Mouse (Mus musculus) heart, embryonic 14.5 days (tissue): Measurements from ENCODE around the gene Tagap. TPM values are rescaled to one million over a fixed set of nuclear protein-coding genes. Genes with fewer than 3 reads are reported as not detected.

Source experiments
- ATAC-seq: fragments of 200-750 bp; cut with Nextera tagmentation; 2 replicates; pipeline ENCODE4 v1.8.0; 2017; ENCODE audit warnings: low read depth, moderate TSS enrichment; ENCODE audit not compliant: insufficient number of reproducible peaks, insufficient read depth, low FRiP score
- H3K27ac ChIP-seq, 2 experiments: fragments of 200-500 bp in 1 of 2; fragments of 300-500 bp in 1 of 2; sonication (generic) in 1 of 2; replicated peaks in 1 of 2; 2 replicates each; pipeline ENCODE4 v1.5.1; 2012 to 2014; ENCODE audit warnings: low read depth in 2 of 2, low read length in 2 of 2, control low read depth in 1 of 2, mild to moderate bottlenecking in 1 of 2, mixed read lengths in 1 of 2; ENCODE audit not compliant: control insufficient read depth in 1 of 2, insufficient read depth in 1 of 2
- H3K27me3 ChIP-seq: fragments of 300-500 bp; sonication (generic); 2 replicates; pipeline ENCODE4 v1.6.1; 2014; ENCODE audit warnings: mild to moderate bottlenecking, low read length, control low read depth; ENCODE audit not compliant: control insufficient read depth, insufficient read depth
- H3K36me3 ChIP-seq: fragments of 300-500 bp; sonication (generic); 2 replicates; pipeline ENCODE4 v1.6.1; 2014; ENCODE audit warnings: mild to moderate bottlenecking, control low read depth, low read length, mixed read lengths; ENCODE audit not compliant: control insufficient read depth, insufficient read depth
- H3K4me1 ChIP-seq, 2 experiments: fragments of 200-500 bp in 1 of 2; fragments of 300-500 bp in 1 of 2; sonication (generic) in 1 of 2; 2 replicates each; pipeline ENCODE4 v1.6.1; 2012 to 2014; ENCODE audit warnings: low read length in 2 of 2, control low read depth in 1 of 2, mixed read lengths in 1 of 2; ENCODE audit not compliant: control insufficient read depth in 2 of 2, insufficient read depth in 2 of 2
- H3K4me2 ChIP-seq: fragments of 300-500 bp; sonication (generic); 2 replicates; pipeline ENCODE4 v1.6.1; 2014; ENCODE audit warnings: mild to moderate bottlenecking, low read length
- H3K4me3 ChIP-seq, 2 experiments: fragments of 200-500 bp in 1 of 2; fragments of 300-500 bp in 1 of 2; sonication (generic) in 1 of 2; 2 replicates each; pipeline ENCODE4 v1.5.1; 2012 to 2014; ENCODE audit warnings: low read length in 2 of 2, mild to moderate bottlenecking in 2 of 2, control low read depth in 1 of 2, low read depth in 1 of 2, moderate library complexity in 1 of 2; ENCODE audit not compliant: control insufficient read depth in 1 of 2, insufficient read depth in 1 of 2
- H3K9ac ChIP-seq: fragments of 300-500 bp; sonication (generic); 2 replicates; pipeline ENCODE4 v1.6.1; 2014; ENCODE audit warnings: mild to moderate bottlenecking, low read length
- H3K9me3 ChIP-seq: fragments of 300-500 bp; sonication (generic); 2 replicates; pipeline ENCODE4 v1.6.1; 2016; ENCODE audit warnings: low read length, control low read depth; ENCODE audit not compliant: control insufficient read depth
- WGBS: fragments of 180-500 bp; shearing (Covaris S2); extraction: QIAGEN DNeasy Blood & Tissue Kit; methylation state at CpG from one replicate; pipeline ENCODE4 v1.1.7; 2014; 5-methylcytosine and 5-hydroxymethylcytosine counted together
- polyA plus RNA-seq: library from polyadenylated mRNA; unstranded; fragments of >200 nt; fragmentation: Nextera tagmentation; extraction: Ambion mirVana; gene quantifications from 2 replicates; pipeline ENCODE4 v1.2.1, GENCODE M21; 2014

The Tagap gene
- polyA plus RNA-seq, 1 experiment from 2014 or later, result 0.22 TPM

GRCm38 (mm10) chr17:7887071-7887815 lies 38.6 kb upstream of the Tagap start:
- 76% methylated on average over 20 of the region's 20 CpGs for WGBS
- Histone ChIP-seq H3K4me1 (no peaks in the 10 kb centered on the region), H3K9ac (no peak overlapping the region), H3K27me3 (no peaks in the 10 kb centered on the region), H3K36me3 (no peaks in the 10 kb centered on the region), H3K9me3 (no peaks in the 10 kb centered on the region), H3K27ac (no peak overlapping the region), H3K4me3 (no peak overlapping the region), H3K4me2 (no peak overlapping the region)
- no peak for ATAC-seq

- 81% methylated on average over 6 of the region's 6 CpGs for WGBS
- H3K4me2 ChIP-seq, result no peak overlapping the region
- no peaks in the 10 kb centered on the region for H3K27me3 ChIP-seq
- no peak overlapping the region for H3K4me3 ChIP-seq
- no peaks in the 10 kb centered on the region for H3K36me3 ChIP-seq
- H3K9me3 ChIP-seq, result no peaks in the 10 kb centered on the region
- no peak overlapping the region for H3K9ac ChIP-seq
- no peaks in the 10 kb centered on the region for H3K4me1 ChIP-seq
- H3K27ac ChIP-seq, result no peak overlapping the region
- ATAC-seq, result no peak
Observed at GRCm38 (mm10) chr17:7888291-7888690, 37.5 kb upstream of the Tagap start.

GRCm38 (mm10) chr17:7889026-7889425 lies 36.8 kb upstream of the Tagap start:
- 82% methylated on average over 9 of the region's 9 CpGs for WGBS
- Histone ChIP-seq H3K4me1 (no peaks in the 10 kb centered on the region), H3K4me2 (no peak overlapping the region), H3K9ac (no peak overlapping the region), H3K36me3 (no peaks in the 10 kb centered on the region), H3K27ac (no peak overlapping the region), H3K27me3 (no peaks in the 10 kb centered on the region), H3K4me3 (no peak overlapping the region), H3K9me3 (no peaks in the 10 kb centered on the region)
- no peak for ATAC-seq

- no peaks in the 10 kb centered on the region for H3K9me3 ChIP-seq
- no peak overlapping the region for H3K9ac ChIP-seq
- no peak overlapping the region for H3K4me3 ChIP-seq
- H3K36me3 ChIP-seq, result no peaks in the 10 kb centered on the region
- H3K4me2 ChIP-seq, result no peak overlapping the region
- no peaks in the 10 kb centered on the region for H3K27me3 ChIP-seq
- no peaks in the 10 kb centered on the region for H3K4me1 ChIP-seq
- no peak for ATAC-seq
- WGBS, result 59% methylated on average over 8 of the region's 8 CpGs
- no peak overlapping the region for H3K27ac ChIP-seq
Observed at GRCm38 (mm10) chr17:7892676-7893075, 33.1 kb upstream of the Tagap start.

- Histone ChIP-seq H3K4me1 (no peaks in the 10 kb centered on the region), H3K27ac (no peak overlapping the region), H3K4me3 (no peak overlapping the region), H3K9ac (no peak overlapping the region), H3K9me3 (no peaks in the 10 kb centered on the region), H3K4me2 (no peak overlapping the region), H3K36me3 (no peaks in the 10 kb centered on the region), H3K27me3 (no peaks in the 10 kb centered on the region)
- 85% methylated on average over 3 of the region's 3 CpGs for WGBS
- no peak for ATAC-seq
Observed at GRCm38 (mm10) chr17:7894094-7894493, 31.7 kb upstream of the Tagap start.

- no peak for ATAC-seq
- H3K9me3 ChIP-seq, result no peaks in the 10 kb centered on the region
- no peak overlapping the region for H3K4me3 ChIP-seq
- no peak overlapping the region for H3K4me2 ChIP-seq
- no peak overlapping the region for H3K27ac ChIP-seq
- 67% methylated on average over 10 of the region's 10 CpGs for WGBS
- 0 out of 2 replicates have a peak, but pooled peaks cover 2% of the 10 kb centered on the region for H3K27me3 ChIP-seq
- no peak overlapping the region for H3K9ac ChIP-seq
- no peaks in the 10 kb centered on the region for H3K36me3 ChIP-seq
- no peaks in the 10 kb centered on the region for H3K4me1 ChIP-seq
Observed at GRCm38 (mm10) chr17:7896047-7896635, 29.7 kb upstream of the Tagap start.

- Histone ChIP-seq H3K4me2 (no peak overlapping the region), H3K4me1 (no peaks in the 10 kb centered on the region), H3K27ac (no peak overlapping the region), H3K4me3 (no peak overlapping the region), H3K36me3 (no peaks in the 10 kb centered on the region), H3K9me3 (no peaks in the 10 kb centered on the region), H3K27me3 (0 out of 2 replicates have a peak, but pooled peaks cover 2% of the 10 kb centered on the region), H3K9ac (no peak overlapping the region)
- 71% methylated on average over 11 of the region's 11 CpGs for WGBS
- no peak for ATAC-seq
Observed at GRCm38 (mm10) chr17:7897120-7897519, 28.7 kb upstream of the Tagap start.
